Mouse (Mus musculus) C2C12 (cell line): ENCODE measurements around the gene 2810408A11Rik.

Experiments used
- CTCF ChIP-seq: IDR thresholded peaks from one replicate; pipeline ENCODE4 v1.5.1; 2011; ENCODE audit not compliant: control insufficient read depth, insufficient read depth, insufficient read length
- MAX ChIP-seq: IDR thresholded peaks from one replicate; pipeline ENCODE4 v1.6.1; 2011; ENCODE audit warnings: mild to moderate bottlenecking, control low read depth

DNA sequence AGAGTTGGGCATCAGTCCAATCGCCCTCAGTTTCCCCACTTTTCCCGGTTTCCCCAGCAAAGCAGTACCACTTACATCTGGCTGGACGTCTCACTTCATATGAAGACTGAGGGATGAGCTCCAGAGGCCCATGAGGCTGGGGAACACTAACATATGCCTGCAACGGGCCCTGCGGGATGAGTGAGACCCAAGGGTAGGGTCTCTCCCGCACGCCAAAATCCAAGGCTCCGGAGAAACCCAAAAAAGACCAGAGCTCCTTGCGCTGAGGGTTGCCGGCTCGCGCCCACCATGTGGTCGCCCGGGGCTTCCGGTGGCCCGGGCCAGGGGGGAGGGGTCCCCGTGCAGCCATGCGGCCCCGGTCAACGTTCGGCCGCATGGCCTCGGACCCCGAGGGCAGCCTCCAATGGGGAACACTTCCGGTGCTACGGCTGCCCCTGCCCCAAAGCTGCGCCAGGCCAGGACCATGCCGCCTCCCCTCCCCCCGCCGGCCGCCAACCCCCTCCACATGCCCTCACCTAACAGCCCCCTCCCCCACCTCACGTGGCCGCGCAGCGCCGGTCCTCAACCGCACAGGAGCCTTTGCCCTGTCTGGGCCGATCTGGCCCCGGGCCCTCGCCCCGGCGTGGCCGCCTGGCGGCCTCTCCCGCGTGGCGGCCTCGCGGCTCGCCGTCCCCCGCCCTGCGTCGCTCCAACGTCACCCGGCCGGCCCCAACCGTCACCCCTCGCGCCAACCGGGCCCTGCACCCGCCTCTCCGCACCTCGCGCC lies 19.7 kb upstream of the 2810408A11Rik start:
- TF ChIP-seq CTCF (no peak), MAX (peak; percentile 79)
